Comparison of ENCODE assay signal across 9 mouse cellular contexts in the genomic region with DNA sequence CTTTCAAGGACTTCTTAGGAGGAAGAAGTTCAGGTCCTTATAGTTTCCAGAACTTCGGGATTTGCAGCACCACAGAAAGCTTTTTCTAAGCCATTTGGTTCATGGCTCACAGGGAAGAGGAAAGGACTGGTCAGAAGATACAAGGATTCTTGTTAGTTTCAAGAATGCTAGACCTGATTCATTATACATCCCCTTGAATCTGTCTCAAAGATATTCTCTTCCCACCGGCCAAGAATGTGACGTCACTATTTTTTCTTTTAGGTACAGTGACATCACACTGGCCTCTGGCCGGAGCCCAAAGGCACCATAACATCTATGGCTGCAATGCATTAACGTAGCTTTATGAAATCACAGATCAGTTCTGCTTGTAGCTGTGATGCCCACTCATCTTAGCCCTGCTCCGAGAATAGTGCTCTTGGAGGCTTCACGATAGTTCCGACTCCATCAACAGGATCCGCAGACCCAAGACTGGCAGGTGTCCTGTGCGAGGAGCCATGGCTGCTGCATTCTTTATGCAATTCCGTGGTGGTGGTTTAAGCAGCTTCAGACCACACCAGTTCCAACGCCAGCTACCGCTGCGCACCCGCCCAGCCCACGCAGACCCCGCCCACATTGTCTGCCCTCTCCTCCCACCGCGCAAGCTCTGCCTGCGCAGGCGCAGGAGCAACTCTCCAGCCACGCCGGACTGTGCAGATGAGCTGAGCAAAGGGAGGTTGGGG. TPM values are rescaled to one million over a fixed set of nuclear protein-coding genes. Genes with fewer than 3 reads are reported as not detected.
DNase-seq lines count a peak whose midpoint lies in the region; ATAC-seq and TF ChIP-seq lines count a peak whose summit lies in the region.
"Had no signal": no experiment of that assay in that cellular context is flagged by ENCODE, and none has a peak within 500 bp of the region (broad histone marks: within the 10 kb centered on the region; RNA-seq: fewer than 3 reads in every experiment).

No protein-coding gene starts in this region.

- peak overlapping the region; percentile 48 for H3K4me3 ChIP-seq in layer of hippocampus, adult 2 months
- H3K4me3 ChIP-seq in hindbrain, postnatal 0 days (ENCODE audit: low read length), result peak overlapping the region; percentile 48
- peak overlapping the region; percentile 33 for H3K4me3 ChIP-seq in liver, embryonic 13.5 days (replicated peaks)
- peak overlapping the region; percentile 37 for H3K4me3 ChIP-seq in neural tube, embryonic 12.5 days

- TF ChIP-seq CTCF in layer of hippocampus, adult 2 months (conservative IDR thresholded peaks at IDR 0.05), result no peak
- TF ChIP-seq CTCF in hindbrain, postnatal 0 days (IDR thresholded peaks at IDR 0.05; ENCODE audit: low read depth), result no peak

- H3K4me1 ChIP-seq in hindbrain, postnatal 0 days (ENCODE audit: insufficient read depth, low read length), result no peaks in the 10 kb centered on the region
- no peaks in the 10 kb centered on the region; the same call in none of the 2 replicates for H3K4me1 ChIP-seq in liver, embryonic 13.5 days (replicated peaks)
- peaks cover 4% of the 10 kb centered on the region; the same call in 1 of the 2 replicates for H3K4me1 ChIP-seq in neural tube, embryonic 12.5 days

- peak; percentile 32 to 42 for DNase-seq in layer of hippocampus, adult 2 months (ENCODE audit: low spot score in 2 of 2)
- DNase-seq in layer of hippocampus, adult 9-10 months (ENCODE audit: low spot score), result no peak
- peak; percentile 92 for DNase-seq in embryo, embryonic 10 days (ENCODE audit: low spot score)
- peak; percentile 56 to 81 for DNase-seq in gastrocnemius, postnatal 36 days
- DNase-seq in hindbrain, postnatal 0 days (ENCODE audit: low spot score), result peak; percentile 84
- peak; percentile 22 for DNase-seq in liver, embryonic 13.5 days
- no peak for DNase-seq in MN1 (ENCODE audit: low spot score)

- H3K4me2 ChIP-seq in hindbrain, postnatal 0 days (ENCODE audit: low read depth, low read length), result peak overlapping the region; percentile 78
- peak overlapping the region; percentile 52 for H3K4me2 ChIP-seq in liver, embryonic 13.5 days
- peak overlapping the region; percentile 71 for H3K4me2 ChIP-seq in neural tube, embryonic 12.5 days (replicated peaks)

- peaks cover 33% of the 10 kb centered on the region for H3K27me3 ChIP-seq in hindbrain, postnatal 0 days (ENCODE audit: insufficient read depth, low read length)
- peaks cover 50% of the 10 kb centered on the region for H3K27me3 ChIP-seq in liver, embryonic 13.5 days
- H3K27me3 ChIP-seq in neural tube, embryonic 12.5 days (replicated peaks), result peaks cover 50% of the 10 kb centered on the region
- H3K27me3 ChIP-seq: CH12.LX had no signal

- H3K36me3 ChIP-seq in hindbrain, postnatal 0 days (ENCODE audit: insufficient read depth, low read length), result no peaks in the 10 kb centered on the region
- no peaks in the 10 kb centered on the region for H3K36me3 ChIP-seq in liver, embryonic 13.5 days
- no peaks in the 10 kb centered on the region for H3K36me3 ChIP-seq in neural tube, embryonic 12.5 days

- intact Hi-C loops in gastrocnemius, postnatal 36 days (cut with DNase I), result no loop called here

- no peaks in the 10 kb centered on the region for H3K9me3 ChIP-seq in hindbrain, postnatal 0 days (ENCODE audit: low read length)
- no peaks in the 10 kb centered on the region for H3K9me3 ChIP-seq in liver, embryonic 13.5 days (replicated peaks)
- no peaks in the 10 kb centered on the region for H3K9me3 ChIP-seq in neural tube, embryonic 12.5 days

- 0 out of 2 replicates have a peak overlapping the region, but pooled peaks have one; percentile 24 for H3K27ac ChIP-seq in layer of hippocampus, adult 2 months
- no peak overlapping the region for H3K27ac ChIP-seq in hindbrain, postnatal 0 days
- no peak overlapping the region for H3K27ac ChIP-seq in liver, embryonic 13.5 days
- no peak overlapping the region for H3K27ac ChIP-seq in neural tube, embryonic 12.5 days

- peak overlapping the region; percentile 34; the same call in 1 of the 2 replicates for H3K9ac ChIP-seq in hindbrain, postnatal 0 days (replicated peaks; ENCODE audit: low read length)
- no peak overlapping the region for H3K9ac ChIP-seq in liver, embryonic 13.5 days
- H3K9ac ChIP-seq in neural tube, embryonic 12.5 days, result peak overlapping the region; percentile 19; the same call in 1 of the 2 replicates

- 1% methylated on average over 23 of the region's 23 CpGs for WGBS in hindbrain, postnatal 0 days
- 2% methylated on average over 23 of the region's 23 CpGs for WGBS in liver, embryonic 13.5 days (ENCODE audit: insufficient replicate concordance)
- under 1% methylated on average over 23 of the region's 23 CpGs for WGBS in neural tube, embryonic 12.5 days

- peak; percentile 92 for ATAC-seq in hindbrain, postnatal 0 days
- peak; percentile 83 for ATAC-seq in liver, embryonic 13.5 days (ENCODE audit: low read depth)
- peak; percentile 91 for ATAC-seq in neural tube, embryonic 12.5 days (ENCODE audit: low FRiP score, low read depth)

RNA-seq across cellular contexts. Expression of gene Osr1, which starts 14.6 kb away (rescaled TPM):
- total RNA-seq in layer of hippocampus, adult 2 months (2021), result 1 to 10 TPM; 3.1 to 4.4 TPM
- 1 to 10 TPM; 2.0 to 2.5 TPM for total RNA-seq in gastrocnemius, postnatal 36 days (2021)
- 8.7 and 17.6 TPM in 2 replicates for total RNA-seq in hindbrain, postnatal 0 days (2014; rRNA removed)
- polyA plus RNA-seq in hindbrain, postnatal 0 days (2015; fragmentation: Nextera tagmentation; extraction: Ambion mirVana), result 7.1 and 8.5 TPM in 2 replicates
- polyA plus RNA-seq in liver, embryonic 13.5 days (2015; fragmentation: Nextera tagmentation; extraction: Ambion mirVana), result 0.74 and 0.82 TPM in 2 replicates
- polyA plus RNA-seq in neural tube, embryonic 12.5 days (2016; fragmentation: Nextera tagmentation; extraction: Ambion mirVana), result 10.1 and 14.0 TPM in 2 replicates
- total RNA-seq: CH12.LX had no signal

Comparison
In these comparisons a context has a peak if more than half of its experiments do, and no peak if none do; other contexts are left out.
1. DNase-seq: peak in layer of hippocampus, adult 2 months (2 of 2), embryo, embryonic 10 days (single experiment), gastrocnemius, postnatal 36 days (2 of 2), hindbrain, postnatal 0 days (single experiment) and liver, embryonic 13.5 days (single experiment); none in layer of hippocampus, adult 9-10 months (single experiment) and MN1 (single experiment).
2. Peak in every context shown above with its lines, with median percentiles within 50 percentile points of each other: H3K4me3 ChIP-seq, ATAC-seq and H3K4me2 ChIP-seq.